Mouse (Mus musculus) neural tube, embryonic 13.5 days (tissue): ENCODE measurements at regions not wholly inside any gene's neighbourhood (a gene's known extent, or its start where the extent isn't known, plus 50 kb on each side); places are given as distances from the start of the nearest gene placed in this dataset.

Experiments used
- ATAC-seq: fragments of 200-750 bp; cut with Nextera tagmentation; 2 replicates; pipeline ENCODE4 v1.8.0; 2017; ENCODE audit warnings: low read depth, mild to moderate bottlenecking, moderate TSS enrichment, moderate library complexity
- H3K27ac ChIP-seq: fragments of 300-500 bp; sonication (generic); replicated peaks from 2 replicates; pipeline ENCODE4 v1.5.1; 2015; ENCODE audit warnings: moderate library complexity, mild to moderate bottlenecking, inconsistent platforms
- H3K27me3 ChIP-seq: fragments of 300-500 bp; sonication (generic); 2 replicates; pipeline ENCODE4 v1.6.1; 2015; ENCODE audit warnings: mild to moderate bottlenecking, inconsistent platforms
- H3K36me3 ChIP-seq: fragments of 300-500 bp; sonication (generic); 2 replicates; pipeline ENCODE4 v1.6.1; 2015; ENCODE audit warnings: mild to moderate bottlenecking, inconsistent platforms
- H3K4me1 ChIP-seq: fragments of 300-500 bp; sonication (generic); replicated peaks from 2 replicates; pipeline ENCODE4 v1.6.1; 2015; ENCODE audit warnings: inconsistent platforms
- H3K4me2 ChIP-seq: fragments of 300-500 bp; sonication (generic); 2 replicates; pipeline ENCODE4 v1.6.1; 2015; ENCODE audit warnings: inconsistent platforms, mild to moderate bottlenecking, moderate library complexity
- H3K4me3 ChIP-seq: fragments of 300-500 bp; sonication (generic); 2 replicates; pipeline ENCODE4 v1.5.1; 2015; ENCODE audit warnings: mild to moderate bottlenecking, inconsistent platforms
- H3K9ac ChIP-seq: fragments of 300-500 bp; sonication (generic); 2 replicates; pipeline ENCODE4 v1.6.1; 2015; ENCODE audit warnings: moderate library complexity, mild to moderate bottlenecking, inconsistent platforms
- H3K9me3 ChIP-seq: fragments of 300-500 bp; sonication (generic); 2 replicates; pipeline ENCODE4 v1.6.1; 2016; ENCODE audit warnings: inconsistent platforms
- WGBS: fragments of 180-500 bp; shearing (Covaris S2); methylation state at CpG from one replicate; pipeline ENCODE4 v1.1.7; 2015; 5-methylcytosine and 5-hydroxymethylcytosine counted together

GRCm38 (mm10) chr3:31374061-31374460 lies 63.9 kb upstream of the Slc7a14 start:
- H3K4me1 ChIP-seq, result no peaks in the 10 kb centered on the region
- H3K4me3 ChIP-seq, result no peak overlapping the region
- no peak overlapping the region for H3K9ac ChIP-seq
- no peak overlapping the region for H3K27ac ChIP-seq
- no peak overlapping the region for H3K4me2 ChIP-seq
- no peak for ATAC-seq
- H3K27me3 ChIP-seq, result no peaks in the 10 kb centered on the region
- H3K9me3 ChIP-seq, result no peaks in the 10 kb centered on the region
- no peaks in the 10 kb centered on the region for H3K36me3 ChIP-seq

GRCm38 (mm10) chr3:31368259-31368658 lies 58.1 kb upstream of the Slc7a14 start:
- H3K4me2 ChIP-seq, result no peak overlapping the region
- no peaks in the 10 kb centered on the region for H3K36me3 ChIP-seq
- H3K27me3 ChIP-seq, result no peaks in the 10 kb centered on the region
- no peak for ATAC-seq
- H3K27ac ChIP-seq, result no peak overlapping the region
- no peak overlapping the region for H3K9ac ChIP-seq
- H3K9me3 ChIP-seq, result no peaks in the 10 kb centered on the region
- 60% methylated on average over 2 of the region's 2 CpGs for WGBS
- peaks cover 6% of the 10 kb centered on the region; the same call in 1 of the 2 replicates for H3K4me1 ChIP-seq
- no peak overlapping the region for H3K4me3 ChIP-seq
